Mouse (Mus musculus): Measurements from ENCODE around the gene Gm28308. TPM values are rescaled to one million over a fixed set of nuclear protein-coding genes. Genes with fewer than 3 reads are reported as not detected.

The Gm28308 gene
- polyA plus RNA-seq, 1 experiment from 2014 or later, result not detected

DNA sequence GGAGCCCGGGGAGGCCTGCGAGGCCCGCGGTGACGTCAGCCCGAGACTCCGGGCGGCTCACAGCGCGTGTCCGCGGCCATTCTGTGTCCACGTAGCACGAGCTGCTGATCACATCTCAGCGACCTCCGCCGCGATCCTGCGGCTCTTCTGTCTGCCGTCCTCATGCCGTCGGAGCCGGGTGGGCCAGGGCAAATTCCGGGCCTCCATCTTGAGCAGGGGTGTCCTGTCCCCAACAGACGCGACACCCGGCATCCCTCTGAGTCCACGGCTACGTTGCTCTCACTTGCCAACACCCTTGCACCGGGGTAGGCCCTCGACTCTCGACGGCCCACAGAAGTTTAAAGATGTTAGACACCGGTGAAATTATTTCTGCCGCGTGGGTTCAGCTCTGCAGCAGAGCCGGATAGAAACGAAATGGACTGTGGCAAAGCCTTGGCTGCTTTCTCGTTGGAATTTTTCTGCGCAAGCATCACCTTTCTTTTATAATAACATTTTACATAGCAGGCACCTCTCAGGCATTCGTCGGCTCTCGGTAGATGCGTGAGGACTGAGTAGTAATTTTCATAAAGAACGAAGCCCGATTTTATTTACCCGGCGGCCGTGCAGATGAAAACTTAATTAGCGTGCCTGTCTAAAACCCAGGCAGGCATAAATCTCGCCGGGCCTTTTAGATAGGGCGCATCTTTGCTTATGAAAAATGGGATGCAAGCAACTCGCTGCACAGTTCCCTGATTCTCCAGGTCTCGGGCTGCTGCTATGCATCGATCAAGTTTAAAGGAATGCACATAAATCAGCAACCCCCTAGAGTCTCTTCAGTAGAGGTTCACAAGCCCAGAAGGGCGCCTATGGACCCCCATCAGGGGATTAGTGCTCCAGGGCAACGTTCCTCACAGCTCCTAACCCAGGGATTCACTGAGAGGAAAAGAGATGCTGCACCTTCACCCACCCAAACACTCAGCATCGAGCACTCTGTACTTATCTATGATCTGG is 40.7 kb upstream of the Gm28308 start:
- 3% methylated on average over 59 of the region's 59 CpGs for WGBS
- Histone ChIP-seq H3K27me3 (replicated peaks; ENCODE audit: control insufficient read depth, insufficient read depth, low read length) (peaks cover 58% of the 10 kb centered on the region), H3K4me3 (ENCODE audit: low read length) (0 out of 2 replicates have a peak overlapping the region, but pooled peaks have one; percentile 2), H3K9me3 (ENCODE audit: control insufficient read depth, low read length) (no peaks in the 10 kb centered on the region), H3K9ac (ENCODE audit: low read depth, low read length) (no peak overlapping the region), H3K4me1 (ENCODE audit: control insufficient read depth, insufficient read depth, low read length) (no peaks in the 10 kb centered on the region), H3K27ac (ENCODE audit: low read length) (no peak overlapping the region), H3K36me3 (ENCODE audit: control insufficient read depth, insufficient read depth, low read length) (no peaks in the 10 kb centered on the region), H3K4me2 (ENCODE audit: low read depth, low read length) (peak overlapping the region; percentile 14; the same call in 1 of the 2 replicates)
- no peak for ATAC-seq

DNA sequence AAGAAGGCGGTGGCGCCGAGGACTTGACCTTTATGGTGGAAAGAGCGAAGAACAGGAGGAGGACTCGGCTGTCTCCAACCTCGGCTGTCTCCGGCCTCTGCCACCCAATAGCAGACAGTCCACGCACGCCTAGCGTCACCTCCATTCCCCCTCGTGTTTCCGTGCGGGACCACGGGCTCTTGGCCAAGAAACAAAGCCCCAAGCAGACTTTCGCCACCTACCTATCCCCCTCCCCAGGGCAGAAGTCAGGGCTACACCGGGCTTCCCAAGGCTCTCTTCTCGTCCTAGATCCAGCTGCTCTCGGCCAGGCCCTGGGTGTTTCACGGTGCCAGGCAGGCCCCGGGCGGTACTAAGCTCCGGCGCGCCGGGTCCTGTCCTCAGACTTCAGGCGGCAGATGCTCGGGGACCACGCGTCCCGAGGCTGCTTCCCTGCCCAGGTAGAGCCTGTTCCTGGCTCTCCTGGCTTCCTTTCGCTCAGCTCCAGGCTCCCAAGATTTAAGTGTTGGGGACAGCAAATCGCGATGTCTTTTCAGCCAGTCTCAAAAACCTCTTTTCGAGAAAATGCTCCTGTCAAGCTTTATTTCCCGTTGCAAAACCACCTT is 39.7 kb upstream of the Gm28308 start:
- Histone ChIP-seq H3K27ac (ENCODE audit: low read length) (no peak overlapping the region), H3K4me3 (ENCODE audit: low read length) (no peak overlapping the region), H3K27me3 (replicated peaks; ENCODE audit: control insufficient read depth, insufficient read depth, low read length) (peaks cover 63% of the 10 kb centered on the region), H3K9ac (ENCODE audit: low read depth, low read length) (no peak overlapping the region), H3K36me3 (ENCODE audit: control insufficient read depth, insufficient read depth, low read length) (no peaks in the 10 kb centered on the region), H3K4me1 (ENCODE audit: control insufficient read depth, insufficient read depth, low read length) (no peaks in the 10 kb centered on the region), H3K4me2 (ENCODE audit: low read depth, low read length) (no peak overlapping the region), H3K9me3 (ENCODE audit: control insufficient read depth, low read length) (no peaks in the 10 kb centered on the region)
- 2% methylated on average over 35 of the region's 35 CpGs for WGBS
- ATAC-seq, result no peak

DNA sequence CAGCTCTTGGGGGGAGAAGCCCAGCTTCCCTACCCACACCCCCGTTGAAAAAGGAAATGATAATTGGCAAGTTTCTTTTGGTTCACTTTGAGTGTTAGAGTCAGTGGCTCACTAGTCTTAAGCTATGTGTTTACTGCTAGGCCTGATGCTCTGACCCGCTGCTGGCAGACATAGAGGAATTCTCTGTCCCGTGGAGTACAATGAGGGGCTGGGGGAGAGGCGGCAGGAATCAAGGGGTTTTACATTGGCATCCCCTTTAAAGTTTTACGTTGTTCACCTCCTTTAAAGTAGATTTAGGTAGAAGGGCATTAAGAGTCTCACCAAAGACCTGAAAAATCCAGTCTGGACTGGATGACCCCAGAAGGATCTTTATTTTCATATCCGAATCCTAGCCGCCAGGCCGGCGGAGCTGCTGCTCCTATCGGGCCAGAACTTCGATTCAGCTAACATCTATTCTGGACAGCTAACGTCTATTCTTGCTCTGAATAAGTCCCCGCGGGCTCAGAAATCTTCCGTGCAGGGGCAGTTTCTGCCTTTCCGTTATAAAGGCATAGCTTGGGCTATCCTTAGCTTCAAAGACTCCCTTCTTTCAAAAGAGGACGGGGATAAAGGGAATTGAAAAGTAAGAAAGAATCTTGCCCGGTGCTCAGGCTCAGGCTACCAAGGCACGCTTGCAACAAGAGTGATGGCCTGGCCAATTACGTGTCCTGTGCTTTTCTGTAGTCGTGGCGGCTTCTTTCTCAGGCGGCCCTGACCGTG is 39.1 kb upstream of the Gm28308 start:
- peaks cover 66% of the 10 kb centered on the region for H3K27me3 ChIP-seq (replicated peaks; ENCODE audit: control insufficient read depth, insufficient read depth, low read length)
- H3K4me2 ChIP-seq (ENCODE audit: low read depth, low read length), result no peak overlapping the region
- H3K4me3 ChIP-seq (ENCODE audit: low read length), result no peak overlapping the region
- H3K9me3 ChIP-seq (ENCODE audit: control insufficient read depth, low read length), result no peaks in the 10 kb centered on the region
- 4% methylated on average over 24 of the region's 24 CpGs for WGBS
- H3K36me3 ChIP-seq (ENCODE audit: control insufficient read depth, insufficient read depth, low read length), result no peaks in the 10 kb centered on the region
- H3K27ac ChIP-seq (ENCODE audit: low read length), result no peak overlapping the region
- no peaks in the 10 kb centered on the region for H3K4me1 ChIP-seq (ENCODE audit: control insufficient read depth, insufficient read depth, low read length)
- no peak overlapping the region for H3K9ac ChIP-seq (ENCODE audit: low read depth, low read length)
- no peak for ATAC-seq

DNA sequence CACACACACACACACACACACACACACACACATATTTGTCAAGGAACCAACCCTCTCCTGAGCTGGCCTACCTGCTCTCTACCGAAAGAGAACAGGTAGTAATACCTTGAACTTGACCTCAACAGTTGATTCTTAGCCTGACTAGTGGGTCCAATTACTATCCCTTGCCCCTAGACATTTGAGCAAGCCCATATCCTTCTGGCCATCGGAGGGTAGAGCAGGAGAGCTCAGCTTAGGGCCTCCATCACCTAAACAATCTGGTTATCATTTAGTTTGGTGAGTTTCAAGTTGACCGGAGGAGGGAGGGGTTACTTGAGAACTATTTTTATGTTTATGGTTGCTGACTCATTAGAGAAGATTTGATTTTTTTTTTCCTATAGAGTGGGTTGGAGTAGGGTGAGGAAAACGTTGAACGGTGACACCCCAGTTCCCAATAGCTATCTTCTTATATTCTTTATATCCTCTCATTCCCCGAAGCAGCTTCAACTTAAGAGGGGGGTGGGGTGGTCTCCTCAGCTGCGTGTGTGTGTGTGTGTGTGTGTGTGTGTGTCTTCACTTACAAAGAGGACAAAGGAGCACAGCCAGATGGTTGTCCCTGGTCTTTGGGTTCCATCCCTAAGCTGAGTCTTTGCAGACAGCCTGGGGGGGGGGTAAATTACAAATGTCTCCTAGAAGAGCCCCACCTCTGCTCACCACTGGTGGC is 38.2 kb upstream of the Gm28308 start:
- Histone ChIP-seq H3K4me3 (ENCODE audit: low read length) (no peak overlapping the region), H3K36me3 (ENCODE audit: control insufficient read depth, insufficient read depth, low read length) (no peaks in the 10 kb centered on the region), H3K27me3 (replicated peaks; ENCODE audit: control insufficient read depth, insufficient read depth, low read length) (peaks cover 69% of the 10 kb centered on the region), H3K4me1 (ENCODE audit: control insufficient read depth, insufficient read depth, low read length) (no peaks in the 10 kb centered on the region), H3K9me3 (ENCODE audit: control insufficient read depth, low read length) (no peaks in the 10 kb centered on the region), H3K4me2 (ENCODE audit: low read depth, low read length) (no peak overlapping the region), H3K9ac (ENCODE audit: low read depth, low read length) (no peak overlapping the region), H3K27ac (ENCODE audit: low read length) (no peak overlapping the region)
- 14% methylated on average over 7 of the region's 7 CpGs for WGBS
- ATAC-seq, result 0 out of 2 replicates have a peak, but pooled peaks have one; percentile 7

DNA sequence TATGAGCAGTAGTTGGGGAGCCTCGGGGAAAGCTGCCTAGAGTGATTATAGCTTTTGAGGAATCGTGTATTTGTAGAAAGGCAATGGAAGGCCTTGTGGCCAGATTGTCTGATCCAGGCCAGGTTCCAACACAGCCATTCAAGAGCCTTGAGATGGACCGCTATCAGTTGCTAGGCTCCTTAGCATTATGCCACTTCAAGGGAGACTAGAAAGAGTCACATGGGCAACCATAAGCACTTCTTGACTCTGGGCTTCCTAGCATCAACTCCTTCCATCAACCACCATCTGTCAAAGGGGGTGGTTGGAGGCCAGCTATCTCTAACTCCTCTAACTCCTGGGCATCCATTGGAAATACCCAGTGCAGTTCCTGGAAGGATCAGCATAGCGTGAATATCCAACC is 36.7 kb upstream of the Gm28308 start:
- 6% methylated on average over 4 of the region's 4 CpGs for WGBS

DNA sequence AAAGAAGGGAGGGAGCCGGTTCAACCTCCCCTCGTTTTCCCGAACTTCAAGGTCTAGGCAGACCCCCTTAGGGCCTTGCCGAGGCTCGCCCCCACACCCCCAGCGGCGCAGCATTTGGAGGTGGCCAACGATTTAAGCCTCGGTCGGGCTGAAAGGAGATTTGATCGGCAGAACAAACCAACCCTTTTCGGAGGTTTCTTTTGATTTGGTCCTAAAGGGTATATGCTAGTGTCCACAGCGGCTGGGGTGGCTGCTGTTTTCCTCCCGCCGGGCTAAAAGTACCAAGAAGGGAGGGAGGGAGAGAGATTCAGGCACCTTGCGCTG is 36.2 kb upstream of the Gm28308 start:
- no peaks in the 10 kb centered on the region for H3K4me1 ChIP-seq (ENCODE audit: control insufficient read depth, insufficient read depth, low read length)
- peaks cover 76% of the 10 kb centered on the region for H3K27me3 ChIP-seq (replicated peaks; ENCODE audit: control insufficient read depth, insufficient read depth, low read length)
- no peaks in the 10 kb centered on the region for H3K9me3 ChIP-seq (ENCODE audit: control insufficient read depth, low read length)
- no peak for ATAC-seq
- H3K36me3 ChIP-seq (ENCODE audit: control insufficient read depth, insufficient read depth, low read length), result no peaks in the 10 kb centered on the region
- WGBS, result 2% methylated on average over 16 of the region's 16 CpGs
- H3K4me2 ChIP-seq (ENCODE audit: low read depth, low read length), result no peak overlapping the region
- no peak overlapping the region for H3K27ac ChIP-seq (ENCODE audit: low read length)
- no peak overlapping the region; the same call in 1 of the 2 replicates for H3K9ac ChIP-seq (ENCODE audit: low read depth, low read length)
- H3K4me3 ChIP-seq (ENCODE audit: low read length), result no peak overlapping the region

More for the DNA sequence above, 36.7 kb upstream of the Gm28308 start:
- H3K9ac ChIP-seq (ENCODE audit: low read depth, low read length), result no peak overlapping the region
- H3K36me3 ChIP-seq (ENCODE audit: control insufficient read depth, insufficient read depth, low read length), result no peaks in the 10 kb centered on the region
- H3K4me1 ChIP-seq (ENCODE audit: control insufficient read depth, insufficient read depth, low read length), result no peaks in the 10 kb centered on the region
- ATAC-seq, result no peak
- H3K27me3 ChIP-seq (replicated peaks; ENCODE audit: control insufficient read depth, insufficient read depth, low read length), result peaks cover 77% of the 10 kb centered on the region
- no peak overlapping the region for H3K4me2 ChIP-seq (ENCODE audit: low read depth, low read length)
- H3K9me3 ChIP-seq (ENCODE audit: control insufficient read depth, low read length), result no peaks in the 10 kb centered on the region
- no peak overlapping the region for H3K27ac ChIP-seq (ENCODE audit: low read length)
- no peak overlapping the region for H3K4me3 ChIP-seq (ENCODE audit: low read length)

DNA sequence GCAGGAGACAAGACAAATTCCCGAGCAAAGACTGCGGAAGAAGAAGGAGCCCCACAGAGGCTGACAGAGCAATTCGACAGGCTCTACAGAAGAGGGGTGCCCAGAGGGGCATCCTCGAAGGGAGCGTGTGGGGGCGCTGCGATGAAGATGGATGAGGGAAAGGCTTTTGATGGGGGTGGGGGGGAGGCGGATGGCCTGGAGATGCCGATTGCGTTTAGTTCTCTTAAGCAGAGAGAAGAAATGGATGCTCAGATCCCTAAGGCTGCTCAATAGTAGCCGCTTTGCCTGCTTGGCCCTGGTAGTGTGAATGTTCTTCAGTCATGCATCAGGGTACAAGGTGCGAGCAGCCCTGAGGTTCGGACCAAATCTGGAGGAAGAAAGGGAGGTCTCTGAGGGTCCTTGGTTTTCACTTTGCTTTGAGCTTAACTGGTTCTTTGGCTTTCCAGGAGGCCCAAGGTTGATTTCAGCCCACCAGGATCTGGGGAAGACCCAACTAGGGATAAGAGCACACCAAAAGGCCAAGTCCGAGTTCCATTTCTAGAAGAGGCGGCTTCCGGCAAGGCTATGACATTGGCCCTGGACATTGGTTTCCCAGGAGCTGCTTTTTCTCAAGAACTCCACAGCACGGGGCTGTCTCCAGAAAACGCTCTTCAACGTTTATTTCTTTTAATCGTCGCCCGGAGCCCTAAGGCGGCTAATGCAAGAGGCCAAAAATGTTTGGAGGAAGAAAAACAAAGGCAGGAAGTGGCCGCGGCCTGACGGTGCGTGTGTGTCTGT is 35.7 kb upstream of the Gm28308 start:
- no peaks in the 10 kb centered on the region for H3K4me1 ChIP-seq (ENCODE audit: control insufficient read depth, insufficient read depth, low read length)
- H3K9ac ChIP-seq (ENCODE audit: low read depth, low read length), result no peak overlapping the region; the same call in 1 of the 2 replicates
- 2% methylated on average over 27 of the region's 27 CpGs for WGBS
- H3K27ac ChIP-seq (ENCODE audit: low read length), result no peak overlapping the region
- ATAC-seq, result no peak
- peak overlapping the region; percentile 4; the same call in 1 of the 2 replicates for H3K4me3 ChIP-seq (ENCODE audit: low read length)
- H3K36me3 ChIP-seq (ENCODE audit: control insufficient read depth, insufficient read depth, low read length), result no peaks in the 10 kb centered on the region
- H3K4me2 ChIP-seq (ENCODE audit: low read depth, low read length), result no peak overlapping the region
- H3K27me3 ChIP-seq (replicated peaks; ENCODE audit: control insufficient read depth, insufficient read depth, low read length), result peaks cover 75% of the 10 kb centered on the region
- no peaks in the 10 kb centered on the region for H3K9me3 ChIP-seq (ENCODE audit: control insufficient read depth, low read length)

DNA sequence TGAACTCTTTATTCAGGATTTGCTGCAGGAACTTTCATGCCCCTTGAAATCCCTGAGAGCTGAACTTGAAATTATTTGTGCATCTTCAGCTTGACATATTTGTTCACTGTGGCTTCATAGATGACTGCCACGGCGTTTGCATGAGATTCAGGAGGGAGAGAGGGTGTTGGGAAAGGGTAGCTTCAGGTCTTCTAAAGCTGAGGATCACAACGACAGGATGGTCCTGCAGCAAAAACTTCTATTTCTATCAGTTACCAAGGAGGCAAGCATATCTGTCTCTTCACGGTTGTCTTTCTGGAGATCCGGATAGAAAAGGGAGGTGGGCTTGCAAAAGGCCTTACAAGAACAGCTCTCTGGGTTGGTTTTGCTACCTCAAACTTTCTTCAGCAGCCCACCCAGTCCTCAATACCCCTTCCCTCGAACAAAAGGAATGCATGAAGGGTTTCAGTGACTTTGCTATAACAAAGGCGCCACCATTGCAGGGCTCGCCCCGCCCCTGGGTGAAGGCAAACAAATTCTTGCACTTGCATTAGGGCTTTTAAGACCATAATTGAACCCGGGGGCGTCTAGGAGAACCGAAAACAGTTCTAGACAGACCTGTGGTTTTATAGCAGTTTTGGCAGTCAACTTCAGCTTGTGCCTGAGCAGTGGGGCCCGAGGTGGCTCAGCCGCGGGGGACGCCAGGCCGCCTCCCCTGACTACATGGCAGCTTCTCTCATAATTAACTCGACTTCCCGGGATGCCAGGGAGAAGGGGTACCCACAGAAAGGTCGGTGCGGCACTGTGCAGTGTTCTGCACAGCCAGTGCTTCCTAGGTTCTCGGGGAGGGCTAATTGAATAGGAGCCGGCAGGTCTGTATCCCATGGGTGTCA is 34.9 kb upstream of the Gm28308 start:
- Histone ChIP-seq H3K27me3 (replicated peaks; ENCODE audit: control insufficient read depth, insufficient read depth, low read length) (peaks cover 75% of the 10 kb centered on the region), H3K4me3 (ENCODE audit: low read length) (peak overlapping the region; percentile 4; the same call in 1 of the 2 replicates)

More for the DNA sequence above, 34.9 kb upstream of the Gm28308 start:
- no peaks in the 10 kb centered on the region for H3K36me3 ChIP-seq (ENCODE audit: control insufficient read depth, insufficient read depth, low read length)
- no peaks in the 10 kb centered on the region for H3K9me3 ChIP-seq (ENCODE audit: control insufficient read depth, low read length)
- no peak overlapping the region for H3K9ac ChIP-seq (ENCODE audit: low read depth, low read length)
- 3% methylated on average over 23 of the region's 23 CpGs for WGBS
- no peaks in the 10 kb centered on the region for H3K4me1 ChIP-seq (ENCODE audit: control insufficient read depth, insufficient read depth, low read length)
- no peak overlapping the region for H3K27ac ChIP-seq (ENCODE audit: low read length)
- no peak for ATAC-seq
- H3K4me2 ChIP-seq (ENCODE audit: low read depth, low read length), result no peak overlapping the region
